Comparison of ENCODE assay signal across 12 mouse cellular contexts in genomic region chr19:47379141-47379540, GRCm38 (mm10).
A peak's percentile ranks its signal among the peaks of the same experiment; 100 is the strongest.
DNase-seq lines count a peak whose midpoint lies in the region; ATAC-seq and TF ChIP-seq lines count a peak whose summit lies in the region.
"Had no signal": no experiment of that assay in that cellular context is flagged by ENCODE, and none has a peak within 500 bp of the region (broad histone marks: within the 10 kb centered on the region; RNA-seq: fewer than 3 reads in every experiment).

No protein-coding gene starts in this region.

- intact Hi-C loops in gastrocnemius, adult 2 months (cut with DNase I), result no loop called here

- no peak for TF ChIP-seq CTCF in gastrocnemius, adult 2 months (IDR thresholded peaks at IDR 0.05)

- H3K9me3 ChIP-seq in limb, embryonic 14.5 days (ENCODE audit: control insufficient read depth, low read length), result no peaks in the 10 kb centered on the region
- H3K9me3 ChIP-seq: megakaryocyte, embryonic 14.5 days; neural tube, embryonic 13.5 days had no signal

- peak; percentile 19; the same call in 1 of the 2 replicates for ATAC-seq in limb, embryonic 14.5 days (ENCODE audit: low FRiP score, low read depth)

- 82% methylated on average over 5 of the region's 5 CpGs for WGBS in limb, embryonic 14.5 days

- no peak overlapping the region for H3K4me2 ChIP-seq in limb, embryonic 14.5 days (replicated peaks; ENCODE audit: low read depth, low read length, severe bottlenecking)
- H3K4me2 ChIP-seq: neural tube, embryonic 13.5 days had no signal

- no peak for TF ChIP-seq POLR2A in limb, embryonic 14.5 days (IDR thresholded peaks at IDR 0.05; ENCODE audit: borderline replicate concordance, extremely low read depth, insufficient read depth, insufficient read length)

- no peaks in the 10 kb centered on the region for H3K27me3 ChIP-seq in limb, embryonic 14.5 days (ENCODE audit: control insufficient read depth, insufficient read depth, low read length)
- H3K27me3 ChIP-seq: neural tube, embryonic 13.5 days had no signal

- H3K4me3 ChIP-seq in gastrocnemius, adult 2 months, result no peak overlapping the region
- H3K4me3 ChIP-seq in limb, embryonic 14.5 days (replicated peaks; ENCODE audit: low read length), result no peak overlapping the region
- H3K4me3 ChIP-seq: megakaryocyte, embryonic 14.5 days; neural tube, embryonic 13.5 days had no signal

- no peaks in the 10 kb centered on the region for H3K36me3 ChIP-seq in limb, embryonic 14.5 days (ENCODE audit: control insufficient read depth, insufficient read depth, low read length)
- H3K36me3 ChIP-seq: neural tube, embryonic 13.5 days had no signal

- H3K4me1 ChIP-seq in limb, embryonic 14.5 days (ENCODE audit: control insufficient read depth, insufficient read depth, low read length), result peaks cover 4% of the 10 kb centered on the region
- H3K4me1 ChIP-seq: megakaryocyte, embryonic 14.5 days; neural tube, embryonic 13.5 days had no signal

- H3K9ac ChIP-seq in limb, embryonic 14.5 days (ENCODE audit: low read depth, low read length, severe bottlenecking), result no peak overlapping the region
- H3K9ac ChIP-seq: neural tube, embryonic 13.5 days had no signal

- H3K27ac ChIP-seq in gastrocnemius, adult 2 months, result peak overlapping the region; percentile 28; the same call in 1 of the 2 replicates
- no peak overlapping the region for H3K27ac ChIP-seq in limb, embryonic 14.5 days (replicated peaks; ENCODE audit: low read depth, low read length)
- H3K27ac ChIP-seq: neural tube, embryonic 13.5 days had no signal

- DNase-seq in gastrocnemius, adult 2 months, result peak; percentile 46
- no peak for DNase-seq in gastrocnemius, postnatal 10 days
- DNase-seq in spleen, postnatal 10 days (ENCODE audit: low spot score in 2 of 2), result peak; percentile 32 to 72
- no peak for DNase-seq in spleen, adult 12 weeks (ENCODE audit: low spot score)
- no peak for DNase-seq in limb, embryonic 14.5 days (ENCODE audit: low spot score)
- no peak for DNase-seq in ovary, adult 18-20 months (ENCODE audit: low spot score)
- DNase-seq in gastrocnemius, postnatal 4 days (ENCODE audit: low spot score in 2 of 2), result no peak
- DNase-seq in adipocyte (ENCODE audit: low spot score), result no peak
- DNase-seq: cerebellum, adult 2 months; kidney, adult 18-20 months had no signal

Comparison
In these comparisons a context has a peak if more than half of its experiments do, and no peak if none do; other contexts are left out.
1. DNase-seq: peak in gastrocnemius, adult 2 months (single experiment) and spleen, postnatal 10 days (2 of 2); none in gastrocnemius, postnatal 10 days (single experiment), spleen, adult 12 weeks (single experiment), limb, embryonic 14.5 days (single experiment), ovary, adult 18-20 months (single experiment), gastrocnemius, postnatal 4 days (0 of 2) and adipocyte (single experiment).